Mouse (Mus musculus) G1E (cell line): ENCODE results near the gene Sycp1. TPM values are rescaled to one million over a fixed set of nuclear protein-coding genes. Genes with fewer than 3 reads are reported as not detected.

ENCODE experiments used
- ATAC-seq: 2 replicates; pipeline ENCODE4 v1.8.0; 2016; ENCODE audit warnings: mild to moderate bottlenecking; ENCODE audit not compliant: insufficient number of reproducible peaks, poor library complexity, low FRiP score, severe bottlenecking; ENCODE audit errors: extremely low read depth
- DNase-seq: peaks from one replicate; pipeline ENCODE4 v3.0.0; 2012; ENCODE audit warnings: low spot score
- H3K27me3 ChIP-seq: 2 replicates; pipeline ENCODE4 v1.6.1; 2012; ENCODE audit warnings: mild to moderate bottlenecking, low read length, inconsistent platforms; ENCODE audit not compliant: insufficient read depth
- H3K36me3 ChIP-seq: replicated peaks from 2 replicates; pipeline ENCODE3; 2012; ENCODE audit warnings: mild to moderate bottlenecking, inconsistent platforms
- H3K4me1 ChIP-seq: 2 replicates; pipeline ENCODE4 v1.6.1; 2012; ENCODE audit warnings: low read depth, low read length, inconsistent platforms, mixed read lengths; ENCODE audit not compliant: insufficient read depth
- H3K4me3 ChIP-seq: 2 replicates; pipeline ENCODE4 v1.5.1; 2012; ENCODE audit warnings: low read depth, mild to moderate bottlenecking, inconsistent platforms, low read length, moderate library complexity, mixed read lengths
- H3K9me3 ChIP-seq: replicated peaks from 2 replicates; pipeline ENCODE4 v1.6.1; 2012; ENCODE audit warnings: inconsistent platforms
- CTCF ChIP-seq: IDR thresholded peaks from 2 replicates; pipeline ENCODE4 v1.5.1; 2012; ENCODE audit warnings: low read depth, low read length, inconsistent platforms, mixed read lengths
- GATA1 ChIP-seq: IDR thresholded peaks from 2 replicates; pipeline ENCODE4 v1.6.1; 2012; ENCODE audit warnings: borderline replicate concordance, low read length, inconsistent platforms, mixed read lengths
- GATA2 ChIP-seq: IDR thresholded peaks from 2 replicates; pipeline ENCODE4 v1.6.1; 2012; ENCODE audit warnings: low read depth, low read length, inconsistent platforms, borderline replicate concordance
- POLR2AphosphoS5 ChIP-seq: IDR thresholded peaks from 2 replicates; pipeline ENCODE4 v1.6.1; 2012; ENCODE audit warnings: low read depth, low read length, inconsistent platforms; ENCODE audit not compliant: insufficient replicate concordance
- TAL1 ChIP-seq: conservative IDR thresholded peaks from 2 replicates; pipeline ENCODE4 v1.6.1; 2012; ENCODE audit warnings: low read depth, low read length, inconsistent platforms, mixed read lengths
- polyA plus RNA-seq: library from polyadenylated mRNA; stranded (reverse); fragments of >175 nt; gene quantifications from 2 replicates; pipeline ENCODE4 v1.2.3, GENCODE M21; 2012
- total RNA-seq, 2 experiments: library from RNA; stranded (forward) in 1 of 2; stranded (reverse) in 1 of 2; fragments of 200-1000 nt in 1 of 2; fragments of >200 nt in 1 of 2; fragmentation: Nextera tagmentation in 1 of 2; gene quantifications; 2 replicates each; pipeline ENCODE4 v1.2.3; 2014 to 2017

The Sycp1 gene
- total RNA-seq (2014; fragmentation: Nextera tagmentation) (not detected in 2 replicates), total RNA-seq (2017) (0.06 and 0.22 TPM in 2 replicates), polyA plus RNA-seq (not detected in 2 replicates)

DNA sequence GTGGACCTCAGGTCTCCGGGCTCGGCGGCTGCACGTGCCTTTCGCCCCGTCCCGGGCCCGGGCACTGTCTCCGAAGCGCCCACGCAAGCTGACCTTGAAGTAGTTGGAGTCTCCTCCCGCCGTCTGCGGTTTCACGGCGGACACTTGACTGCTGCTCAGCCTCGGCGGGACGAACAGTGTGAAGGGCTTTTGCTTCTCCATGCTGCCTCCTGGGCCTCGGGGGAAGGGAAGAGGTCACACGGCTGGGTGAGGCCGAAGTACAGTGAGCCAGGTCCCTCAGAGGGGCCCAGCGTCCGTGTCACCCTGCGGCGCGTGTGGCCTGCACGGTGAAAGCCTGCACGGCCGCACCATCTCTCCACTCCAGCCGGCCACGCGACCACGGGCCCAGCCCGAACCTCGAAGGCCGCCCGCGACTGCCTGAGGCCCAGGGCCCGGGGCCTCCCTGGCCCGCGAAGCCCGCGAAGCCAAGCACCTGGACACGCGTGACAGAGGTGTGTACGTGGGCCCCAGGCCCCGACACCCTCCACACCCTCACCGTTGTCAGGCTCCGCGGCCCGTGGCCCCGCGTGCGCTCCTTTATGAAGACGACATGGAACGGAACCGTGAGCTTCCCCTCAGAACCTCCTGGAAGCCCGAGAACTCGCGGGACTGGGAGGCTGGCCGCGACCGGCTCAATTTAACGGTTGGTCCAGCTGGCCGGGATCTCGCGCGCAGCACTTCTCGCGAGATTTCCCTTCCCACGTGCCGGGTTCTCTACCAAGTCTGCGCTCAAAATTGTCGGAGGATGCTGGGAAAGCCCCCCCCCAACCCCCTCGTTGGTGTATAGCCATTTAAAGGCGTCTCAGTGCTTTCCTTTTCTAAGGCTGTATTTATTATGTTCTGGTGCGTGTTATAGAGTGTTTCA lies at the start of gene Sycp1:
TSS of gene Sycp1 (minus strand) at position 650 of the 904 bp plus-strand sequence.
- no peak within 1 kb of the TSS for H3K4me3 ChIP-seq
- ATAC-seq (no peak), DNase-seq (no peak)
- H3K9me3 ChIP-seq: no peaks in the 10 kb centered on the region
- H3K36me3 ChIP-seq: peaks cover 5% of the 10 kb centered on the region
- H3K27me3 ChIP-seq: no peaks in the 10 kb centered on the region; the same call in 1 of the 2 replicates
- H3K4me1 ChIP-seq: no peaks in the 10 kb centered on the region
- TF ChIP-seq GATA2 (no peak), POLR2AphosphoS5 (no peak), GATA1 (no peak), TAL1 (no peak), CTCF (no peak)

DNA sequence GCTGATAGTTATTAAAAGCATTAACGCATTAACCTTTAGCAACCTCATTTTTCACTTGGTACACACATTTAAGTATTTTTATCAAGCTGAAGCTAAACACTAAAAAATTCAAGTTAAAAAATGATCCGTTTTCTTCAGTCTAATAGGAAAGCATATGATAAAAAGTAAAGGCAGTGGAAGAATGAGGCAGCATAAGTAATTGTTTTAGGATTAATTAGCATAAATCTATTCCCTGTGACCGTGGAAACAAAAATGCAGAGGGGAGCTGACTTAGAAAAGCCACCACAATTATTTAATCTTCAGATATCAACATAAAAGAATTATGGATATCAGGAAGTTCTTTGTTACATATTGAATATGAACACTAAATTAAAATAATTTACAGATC lies 44.4 kb upstream of the Sycp1 start:
- Histone ChIP-seq H3K4me1 (no peaks in the 10 kb centered on the region), H3K9me3 (no peaks in the 10 kb centered on the region), H3K27me3 (peaks cover under 1% of the 10 kb centered on the region; the same call in 1 of the 2 replicates), H3K4me3 (no peak overlapping the region), H3K36me3 (no peaks in the 10 kb centered on the region)
- ATAC-seq: no peak
- no peak for TF ChIP-seq CTCF
- no peak for TF ChIP-seq GATA2
- no peak for TF ChIP-seq TAL1
- no peak for TF ChIP-seq POLR2AphosphoS5
- no peak for TF ChIP-seq GATA1
- DNase-seq: no peak

DNA sequence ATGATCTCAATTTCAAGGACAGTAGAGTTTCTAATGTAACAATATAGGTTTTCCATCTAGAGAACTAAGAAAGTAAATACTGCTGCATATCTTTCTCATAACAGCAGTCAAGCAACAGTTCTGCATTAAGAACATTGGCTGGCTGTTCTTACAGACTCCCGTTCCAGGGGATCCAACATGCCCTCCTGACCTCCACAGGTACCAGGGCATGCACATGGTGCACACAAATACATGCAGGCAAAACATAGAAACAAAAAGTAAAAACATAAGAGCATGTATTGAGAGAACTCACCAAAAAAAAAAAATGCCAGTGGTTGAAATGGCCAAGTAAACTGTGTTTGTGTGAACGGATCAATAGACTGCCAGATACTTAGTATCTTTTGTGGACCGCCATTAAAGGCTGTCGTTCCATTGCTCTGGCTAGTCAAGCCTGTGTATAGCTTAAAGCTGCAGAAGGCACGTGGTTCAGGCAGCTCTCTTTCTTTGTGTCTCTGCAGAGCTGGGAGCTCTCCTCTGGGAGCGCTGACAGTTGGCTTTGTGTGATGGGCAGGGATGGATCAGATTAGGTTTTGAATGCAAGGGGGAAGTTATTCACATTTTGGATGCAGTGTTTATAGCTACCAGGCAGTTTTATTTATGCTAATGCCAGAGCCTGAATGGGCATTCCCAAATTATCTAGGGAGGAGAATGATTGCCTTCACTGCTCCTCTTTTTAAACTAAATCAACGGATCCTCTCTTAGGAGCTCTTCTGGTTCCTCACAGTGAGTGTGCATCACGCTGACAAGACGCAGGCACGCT lies 43.8 kb upstream of the Sycp1 start:
- no peak overlapping the region for H3K4me3 ChIP-seq
- H3K4me1 ChIP-seq: no peaks in the 10 kb centered on the region
- H3K27me3 ChIP-seq: peaks cover 5% of the 10 kb centered on the region
- no peak for DNase-seq
- TF ChIP-seq TAL1 (no peak), GATA2 (no peak)
- no peaks in the 10 kb centered on the region for H3K9me3 ChIP-seq
- no peaks in the 10 kb centered on the region for H3K36me3 ChIP-seq
- ATAC-seq: no peak

DNA sequence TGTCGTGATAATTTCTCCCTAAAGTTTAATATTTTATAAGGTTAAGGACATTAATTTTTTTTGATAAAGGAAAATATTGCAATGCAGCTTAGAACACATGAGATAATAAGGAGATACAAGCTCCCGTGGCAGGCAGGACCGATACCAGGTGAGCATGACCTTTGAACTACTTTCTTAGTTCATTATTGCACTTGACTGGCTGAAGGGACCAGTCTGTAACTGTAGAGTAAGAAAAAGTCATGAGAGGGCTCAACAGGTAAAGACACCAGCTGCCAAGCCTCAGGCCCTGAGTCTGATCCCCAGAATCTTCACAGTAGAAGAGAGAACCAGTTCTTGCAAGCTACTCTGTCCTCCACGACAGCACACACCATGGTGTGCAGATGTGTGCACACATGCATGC lies 41.0 kb upstream of the Sycp1 start:
- no peak for ATAC-seq
- Histone ChIP-seq H3K4me3 (no peak overlapping the region), H3K36me3 (no peaks in the 10 kb centered on the region)

DNA sequence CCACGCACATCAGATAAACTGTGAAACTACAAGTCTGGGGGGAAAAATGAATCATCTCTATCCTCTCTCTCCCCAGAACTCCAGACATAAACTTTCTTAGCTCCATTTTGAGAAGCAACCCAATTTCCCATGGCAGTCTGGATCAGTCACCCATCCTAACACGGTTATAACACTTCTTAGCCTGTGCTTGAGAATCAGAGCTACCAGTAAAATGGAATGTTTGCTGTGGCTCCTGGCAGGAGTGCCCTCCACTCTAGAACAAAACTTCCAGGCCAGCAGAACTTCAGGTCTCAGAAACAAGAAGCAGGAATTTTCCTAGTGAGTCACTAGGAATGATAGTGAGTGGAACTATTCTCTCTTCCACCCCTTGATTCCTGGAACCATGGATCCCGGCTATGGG lies 34.6 kb upstream of the Sycp1 start:
- TF ChIP-seq CTCF: no peak
- Histone ChIP-seq H3K4me1 (no peaks in the 10 kb centered on the region), H3K9me3 (no peaks in the 10 kb centered on the region), H3K36me3 (no peaks in the 10 kb centered on the region), H3K4me3 (no peak overlapping the region), H3K27me3 (peaks cover 9% of the 10 kb centered on the region)
- no peak for DNase-seq
- no peak for ATAC-seq

More for the DNA sequence above, 41.0 kb upstream of the Sycp1 start:
- H3K4me1 ChIP-seq: no peaks in the 10 kb centered on the region
- peaks cover 6% of the 10 kb centered on the region for H3K27me3 ChIP-seq
- TF ChIP-seq POLR2AphosphoS5 (no peak), TAL1 (no peak), GATA1 (no peak), CTCF (no peak), GATA2 (no peak)
- H3K9me3 ChIP-seq: no peaks in the 10 kb centered on the region
- DNase-seq: no peak

DNA sequence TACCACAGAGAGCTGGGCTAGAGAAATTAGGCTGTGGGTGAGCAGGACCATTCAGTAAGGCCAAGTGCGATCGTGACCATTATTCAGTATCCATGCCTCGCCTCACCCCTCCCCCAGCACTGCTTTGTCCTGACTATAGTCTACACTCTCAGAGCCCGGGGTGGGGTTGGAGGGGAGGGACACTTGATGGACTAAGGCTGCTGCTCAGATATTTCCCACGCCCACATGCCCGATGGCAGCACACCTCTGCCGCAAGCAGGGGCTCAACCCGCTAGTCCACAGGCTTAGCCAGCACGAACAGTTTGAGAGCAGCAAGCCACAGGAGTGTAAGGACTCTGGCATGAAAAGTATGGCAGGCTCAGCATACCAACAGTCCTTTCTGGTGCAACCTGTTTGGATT lies 34.2 kb upstream of the Sycp1 start:
- H3K4me1 ChIP-seq: no peaks in the 10 kb centered on the region
- DNase-seq: no peak
- no peaks in the 10 kb centered on the region for H3K36me3 ChIP-seq
- H3K27me3 ChIP-seq: peaks cover 6% of the 10 kb centered on the region
- no peak for TF ChIP-seq POLR2AphosphoS5
- no peak for TF ChIP-seq CTCF
- TF ChIP-seq GATA1: no peak
- no peak for TF ChIP-seq GATA2
- TF ChIP-seq TAL1: no peak
- no peak overlapping the region for H3K4me3 ChIP-seq
- ATAC-seq: no peak
- no peaks in the 10 kb centered on the region for H3K9me3 ChIP-seq
